Mouse (Mus musculus): ENCODE measurements around the gene Fbxl2. TPM values are rescaled to one million over a fixed set of nuclear protein-coding genes. Genes with fewer than 3 reads are reported as not detected.

The Fbxl2 gene
- polyA plus RNA-seq, 1 experiment from 2014 or later, result 9.0 TPM

- H3K9ac ChIP-seq (ENCODE audit: low read length), result no peak overlapping the region
- DNase-seq (ENCODE audit: low spot score), result no peak
- 89% methylated on average over 8 of the region's 8 CpGs for WGBS
- no peak overlapping the region for H3K27ac ChIP-seq (ENCODE audit: low read depth, low read length)
- H3K4me1 ChIP-seq (ENCODE audit: control insufficient read depth, insufficient read depth, low read length), result no peaks in the 10 kb centered on the region
- no peak for ATAC-seq (ENCODE audit: insufficient read depth, low FRiP score, low TSS enrichment)
- H3K27me3 ChIP-seq (ENCODE audit: control insufficient read depth, insufficient read depth, low read length), result no peaks in the 10 kb centered on the region
- H3K36me3 ChIP-seq (ENCODE audit: control insufficient read depth, insufficient read depth, low read length), result peaks cover 17% of the 10 kb centered on the region
- no peaks in the 10 kb centered on the region for H3K9me3 ChIP-seq (ENCODE audit: control insufficient read depth, low read length)
- H3K4me2 ChIP-seq (ENCODE audit: low read depth), result no peak overlapping the region
- no peak overlapping the region for H3K4me3 ChIP-seq (ENCODE audit: low read depth, low read length)
These were observed 74.4 kb downstream of the Fbxl2 start for GRCm38 (mm10) chr9:113971615-113972014.

GRCm38 (mm10) chr9:113970041-113970440 is 76.0 kb downstream of the Fbxl2 start:
- no peaks in the 10 kb centered on the region for H3K9me3 ChIP-seq (ENCODE audit: control insufficient read depth, low read length)
- DNase-seq (ENCODE audit: low spot score) (no peak), ATAC-seq (ENCODE audit: insufficient read depth, low FRiP score, low TSS enrichment) (no peak)
- H3K36me3 ChIP-seq (ENCODE audit: control insufficient read depth, insufficient read depth, low read length), result peaks cover 10% of the 10 kb centered on the region; the same call in 1 of the 2 replicates
- H3K4me1 ChIP-seq (ENCODE audit: control insufficient read depth, insufficient read depth, low read length), result no peaks in the 10 kb centered on the region
- H3K27me3 ChIP-seq (ENCODE audit: control insufficient read depth, insufficient read depth, low read length), result no peaks in the 10 kb centered on the region
- 91% methylated on average over 14 of the region's 14 CpGs for WGBS
- H3K9ac ChIP-seq (ENCODE audit: low read length), result no peak overlapping the region
- H3K27ac ChIP-seq (ENCODE audit: low read depth, low read length), result no peak overlapping the region
- no peak overlapping the region for H3K4me3 ChIP-seq (ENCODE audit: low read depth, low read length)
- no peak overlapping the region for H3K4me2 ChIP-seq (ENCODE audit: low read depth)

- no peak overlapping the region for H3K27ac ChIP-seq (ENCODE audit: low read depth, low read length)
- no peak for DNase-seq (ENCODE audit: low spot score)
- peaks cover 10% of the 10 kb centered on the region; the same call in 1 of the 2 replicates for H3K36me3 ChIP-seq (ENCODE audit: control insufficient read depth, insufficient read depth, low read length)
- no peak overlapping the region for H3K9ac ChIP-seq (ENCODE audit: low read length)
- WGBS, result 93% methylated on average over 8 of the region's 8 CpGs
- H3K9me3 ChIP-seq (ENCODE audit: control insufficient read depth, low read length), result no peaks in the 10 kb centered on the region
- no peak for ATAC-seq (ENCODE audit: insufficient read depth, low FRiP score, low TSS enrichment)
- H3K4me2 ChIP-seq (ENCODE audit: low read depth), result no peak overlapping the region
- H3K4me3 ChIP-seq (ENCODE audit: low read depth, low read length), result no peak overlapping the region
- H3K27me3 ChIP-seq (ENCODE audit: control insufficient read depth, insufficient read depth, low read length), result no peaks in the 10 kb centered on the region
- H3K4me1 ChIP-seq (ENCODE audit: control insufficient read depth, insufficient read depth, low read length), result no peaks in the 10 kb centered on the region
These were observed 76.6 kb downstream of the Fbxl2 start for GRCm38 (mm10) chr9:113969399-113969798.

- no peaks in the 10 kb centered on the region for H3K9me3 ChIP-seq (ENCODE audit: control insufficient read depth, low read length)
- H3K36me3 ChIP-seq (ENCODE audit: control insufficient read depth, insufficient read depth, low read length), result peaks cover 10% of the 10 kb centered on the region; the same call in 1 of the 2 replicates
- 91% methylated on average over 7 of the region's 7 CpGs for WGBS
- H3K27ac ChIP-seq (ENCODE audit: low read depth, low read length), result no peak overlapping the region
- no peaks in the 10 kb centered on the region for H3K4me1 ChIP-seq (ENCODE audit: control insufficient read depth, insufficient read depth, low read length)
- DNase-seq (ENCODE audit: low spot score), result no peak
- H3K27me3 ChIP-seq (ENCODE audit: control insufficient read depth, insufficient read depth, low read length), result no peaks in the 10 kb centered on the region
- no peak overlapping the region for H3K9ac ChIP-seq (ENCODE audit: low read length)
- no peak overlapping the region for H3K4me3 ChIP-seq (ENCODE audit: low read depth, low read length)
- ATAC-seq (ENCODE audit: insufficient read depth, low FRiP score, low TSS enrichment), result no peak
- no peak overlapping the region for H3K4me2 ChIP-seq (ENCODE audit: low read depth)
These were observed 77.0 kb downstream of the Fbxl2 start for GRCm38 (mm10) chr9:113968967-113969366.

- peaks cover 11% of the 10 kb centered on the region for H3K36me3 ChIP-seq (ENCODE audit: control insufficient read depth, insufficient read depth, low read length)
- 98% methylated on average over 4 of the region's 4 CpGs for WGBS
These were observed 79.2 kb downstream of the Fbxl2 start for GRCm38 (mm10) chr9:113966838-113967237.

GRCm38 (mm10) chr9:113964415-113964814 is 81.6 kb downstream of the Fbxl2 start:
- H3K27me3 ChIP-seq (ENCODE audit: control insufficient read depth, insufficient read depth, low read length), result no peaks in the 10 kb centered on the region
- no peak overlapping the region for H3K4me2 ChIP-seq (ENCODE audit: low read depth)
- no peak overlapping the region for H3K9ac ChIP-seq (ENCODE audit: low read length)
- H3K4me3 ChIP-seq (ENCODE audit: low read depth, low read length), result no peak overlapping the region
- H3K36me3 ChIP-seq (ENCODE audit: control insufficient read depth, insufficient read depth, low read length), result peaks cover 5% of the 10 kb centered on the region
- ATAC-seq (ENCODE audit: insufficient read depth, low FRiP score, low TSS enrichment) (no peak), DNase-seq (ENCODE audit: low spot score) (no peak)
- no peaks in the 10 kb centered on the region for H3K9me3 ChIP-seq (ENCODE audit: control insufficient read depth, low read length)
- 96% methylated on average over 8 of the region's 8 CpGs for WGBS
- no peak overlapping the region for H3K27ac ChIP-seq (ENCODE audit: low read depth, low read length)
- no peaks in the 10 kb centered on the region for H3K4me1 ChIP-seq (ENCODE audit: control insufficient read depth, insufficient read depth, low read length)

More at GRCm38 (mm10) chr9:113966838-113967237, 79.2 kb downstream of the Fbxl2 start:
- H3K4me2 ChIP-seq (ENCODE audit: low read depth), result no peak overlapping the region
- DNase-seq (ENCODE audit: low spot score), result no peak
- H3K9ac ChIP-seq (ENCODE audit: low read length), result no peak overlapping the region
- no peak overlapping the region for H3K4me3 ChIP-seq (ENCODE audit: low read depth, low read length)
- no peaks in the 10 kb centered on the region for H3K9me3 ChIP-seq (ENCODE audit: control insufficient read depth, low read length)
- H3K4me1 ChIP-seq (ENCODE audit: control insufficient read depth, insufficient read depth, low read length), result no peaks in the 10 kb centered on the region
- no peak overlapping the region for H3K27ac ChIP-seq (ENCODE audit: low read depth, low read length)
- no peaks in the 10 kb centered on the region for H3K27me3 ChIP-seq (ENCODE audit: control insufficient read depth, insufficient read depth, low read length)
- ATAC-seq (ENCODE audit: insufficient read depth, low FRiP score, low TSS enrichment), result no peak

GRCm38 (mm10) chr9:113963718-113964117 is 82.3 kb downstream of the Fbxl2 start:
- no peak overlapping the region for H3K4me3 ChIP-seq (ENCODE audit: low read depth, low read length)
- no peaks in the 10 kb centered on the region for H3K9me3 ChIP-seq (ENCODE audit: control insufficient read depth, low read length)
- no peak overlapping the region for H3K27ac ChIP-seq (ENCODE audit: low read depth, low read length)
- H3K9ac ChIP-seq (ENCODE audit: low read length), result no peak overlapping the region
- no peaks in the 10 kb centered on the region for H3K27me3 ChIP-seq (ENCODE audit: control insufficient read depth, insufficient read depth, low read length)
- peaks cover 8% of the 10 kb centered on the region for H3K36me3 ChIP-seq (ENCODE audit: control insufficient read depth, insufficient read depth, low read length)
- no peak for DNase-seq (ENCODE audit: low spot score)
- no peak overlapping the region for H3K4me2 ChIP-seq (ENCODE audit: low read depth)
- no peaks in the 10 kb centered on the region for H3K4me1 ChIP-seq (ENCODE audit: control insufficient read depth, insufficient read depth, low read length)
- ATAC-seq (ENCODE audit: insufficient read depth, low FRiP score, low TSS enrichment), result no peak

GRCm38 (mm10) chr9:113957777-113958176 is 88.2 kb downstream of the Fbxl2 start:
- Histone ChIP-seq H3K36me3 (ENCODE audit: control insufficient read depth, insufficient read depth, low read length) (peaks cover 11% of the 10 kb centered on the region), H3K4me1 (ENCODE audit: control insufficient read depth, insufficient read depth, low read length) (no peaks in the 10 kb centered on the region), H3K27me3 (ENCODE audit: control insufficient read depth, insufficient read depth, low read length) (no peaks in the 10 kb centered on the region), H3K9me3 (ENCODE audit: control insufficient read depth, low read length) (no peaks in the 10 kb centered on the region), H3K4me2 (ENCODE audit: low read depth) (no peak overlapping the region), H3K9ac (ENCODE audit: low read length) (no peak overlapping the region), H3K4me3 (ENCODE audit: low read depth, low read length) (no peak overlapping the region), H3K27ac (ENCODE audit: low read depth, low read length) (no peak overlapping the region)
- no peak for ATAC-seq (ENCODE audit: insufficient read depth, low FRiP score, low TSS enrichment)
- DNase-seq (ENCODE audit: low spot score), result no peak
- 96% methylated on average over 4 of the region's 4 CpGs for WGBS

- Histone ChIP-seq H3K4me1 (ENCODE audit: control insufficient read depth, insufficient read depth, low read length) (no peaks in the 10 kb centered on the region), H3K27ac (ENCODE audit: low read depth, low read length) (no peak overlapping the region), H3K27me3 (ENCODE audit: control insufficient read depth, insufficient read depth, low read length) (no peaks in the 10 kb centered on the region), H3K4me3 (ENCODE audit: low read depth, low read length) (no peak overlapping the region), H3K9ac (ENCODE audit: low read length) (no peak overlapping the region), H3K4me2 (ENCODE audit: low read depth) (no peak overlapping the region), H3K9me3 (ENCODE audit: control insufficient read depth, low read length) (no peaks in the 10 kb centered on the region), H3K36me3 (ENCODE audit: control insufficient read depth, insufficient read depth, low read length) (peaks cover 4% of the 10 kb centered on the region; the same call in 1 of the 2 replicates)
- WGBS, result 95% methylated on average over 1 of the region's 1 CpGs
- no peak for ATAC-seq (ENCODE audit: insufficient read depth, low FRiP score, low TSS enrichment)
- no peak for DNase-seq (ENCODE audit: low spot score)
These were observed 98.8 kb downstream of the Fbxl2 start for GRCm38 (mm10) chr9:113947216-113947615.
